Mouse (Mus musculus): Measurements from ENCODE around the gene Cpne9. TPM values are rescaled to one million over a fixed set of nuclear protein-coding genes. Genes with fewer than 3 reads are reported as not detected.

Gene Cpne9
- total RNA-seq (2014; rRNA removed) (10.3 and 23.4 TPM in 2 replicates), polyA plus RNA-seq (2015; fragmentation: Nextera tagmentation; extraction: Ambion mirVana) (7.9 and 9.1 TPM in 2 replicates)

DNA sequence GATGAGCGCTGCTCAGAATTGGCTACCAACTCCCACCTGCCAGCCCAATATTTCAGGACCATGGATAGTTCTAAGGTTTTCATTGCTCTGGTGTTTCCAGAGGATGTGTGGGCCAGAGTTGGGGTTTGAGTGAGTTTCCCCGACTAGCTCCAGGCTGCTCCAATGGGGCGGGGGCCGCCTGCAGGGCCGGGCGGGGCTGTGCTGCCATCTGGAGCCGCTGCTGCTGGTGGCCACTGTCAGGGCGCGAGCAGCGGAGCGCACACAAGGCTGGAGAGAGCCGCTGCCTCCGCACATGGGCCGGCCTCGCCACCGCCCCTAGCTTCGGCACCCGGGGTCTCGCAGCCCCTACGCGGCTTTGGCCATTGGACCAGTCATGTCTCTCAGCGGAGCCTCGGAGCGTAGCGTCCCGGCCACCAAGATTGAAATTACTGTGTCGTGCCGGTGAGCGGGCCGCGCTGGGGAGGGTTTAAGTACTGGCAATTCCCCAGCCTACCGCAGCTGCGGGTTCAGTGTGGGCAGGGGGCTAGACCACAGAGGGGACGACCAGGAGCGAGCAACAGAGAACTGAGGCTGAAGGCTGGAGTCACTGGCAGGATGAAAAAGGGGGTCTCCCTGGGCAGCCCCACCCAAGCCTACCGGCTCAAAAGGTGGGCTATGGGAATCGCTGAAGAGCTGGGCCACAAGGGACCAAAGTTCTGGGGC is at the start of gene Cpne9:
TSS of gene Cpne9 (plus strand) at position 207 of the 702 bp plus-strand sequence.
- Histone ChIP-seq H3K27me3 (ENCODE audit: insufficient read depth, low read length) (peaks cover 15% of the 10 kb centered on the region), H3K27ac (ENCODE audit: low read depth, low read length) (no peak within 1 kb of the TSS), H3K36me3 (ENCODE audit: insufficient read depth, low read length) (peaks cover 28% of the 10 kb centered on the region), H3K4me1 (ENCODE audit: insufficient read depth, low read length) (peaks cover 8% of the 10 kb centered on the region; the same call in 1 of the 2 replicates), H3K9ac (replicated peaks; ENCODE audit: low read length, poor library complexity, severe bottlenecking) (peak within 1 kb of the TSS; percentile 54), H3K4me3 (ENCODE audit: low read depth, low read length) (peak within 1 kb of the TSS; percentile 38), H3K4me2 (ENCODE audit: low read depth, low read length, poor library complexity, severe bottlenecking) (peak within 1 kb of the TSS; percentile 82), H3K9me3 (ENCODE audit: low read length) (no peaks in the 10 kb centered on the region)
- ATAC-seq (ENCODE audit: low FRiP score) (peak; percentile 41; the same call in 1 of the 2 replicates), DNase-seq (ENCODE audit: low spot score) (peak; percentile 48)
- WGBS: 2% methylated on average over 32 of the region's 37 CpGs
- peak; percentile 36 for TF ChIP-seq CTCF (IDR thresholded peaks at IDR 0.05)

DNA sequence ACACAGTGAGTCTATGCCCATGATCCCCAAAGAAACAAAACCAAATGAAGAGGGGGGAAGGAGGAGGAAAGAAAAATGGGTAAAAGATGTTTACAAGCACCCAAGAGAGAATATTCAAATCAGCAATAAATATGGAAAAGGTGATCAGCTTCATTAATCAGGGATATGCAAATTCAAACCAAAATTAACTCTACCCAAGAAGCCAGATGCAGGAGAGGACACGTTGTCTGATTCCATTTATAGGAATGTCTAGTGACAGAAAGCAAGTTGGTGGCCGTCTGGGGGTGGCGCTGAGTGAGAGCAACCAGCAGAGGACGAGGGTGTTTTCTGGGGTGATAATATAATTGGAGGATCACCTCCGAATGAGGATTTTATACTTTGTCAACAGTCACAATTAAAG is 47.0 kb upstream of the Cpne9 start:
- Histone ChIP-seq H3K4me2 (ENCODE audit: low read depth, low read length, poor library complexity, severe bottlenecking) (no peak overlapping the region), H3K27me3 (ENCODE audit: insufficient read depth, low read length) (no peaks in the 10 kb centered on the region), H3K4me1 (ENCODE audit: insufficient read depth, low read length) (0 out of 2 replicates have a peak, but pooled peaks cover 4% of the 10 kb centered on the region), H3K9me3 (ENCODE audit: low read length) (no peaks in the 10 kb centered on the region), H3K9ac (replicated peaks; ENCODE audit: low read length, poor library complexity, severe bottlenecking) (no peak overlapping the region), H3K36me3 (ENCODE audit: insufficient read depth, low read length) (no peaks in the 10 kb centered on the region), H3K4me3 (ENCODE audit: low read depth, low read length) (no peak overlapping the region), H3K27ac (ENCODE audit: low read depth, low read length) (no peak overlapping the region)
- TF ChIP-seq CTCF (IDR thresholded peaks at IDR 0.05): no peak
- 72% methylated on average over 5 of the region's 5 CpGs for WGBS
- no peak for ATAC-seq (ENCODE audit: low FRiP score)
- DNase-seq (ENCODE audit: low spot score): no peak

DNA sequence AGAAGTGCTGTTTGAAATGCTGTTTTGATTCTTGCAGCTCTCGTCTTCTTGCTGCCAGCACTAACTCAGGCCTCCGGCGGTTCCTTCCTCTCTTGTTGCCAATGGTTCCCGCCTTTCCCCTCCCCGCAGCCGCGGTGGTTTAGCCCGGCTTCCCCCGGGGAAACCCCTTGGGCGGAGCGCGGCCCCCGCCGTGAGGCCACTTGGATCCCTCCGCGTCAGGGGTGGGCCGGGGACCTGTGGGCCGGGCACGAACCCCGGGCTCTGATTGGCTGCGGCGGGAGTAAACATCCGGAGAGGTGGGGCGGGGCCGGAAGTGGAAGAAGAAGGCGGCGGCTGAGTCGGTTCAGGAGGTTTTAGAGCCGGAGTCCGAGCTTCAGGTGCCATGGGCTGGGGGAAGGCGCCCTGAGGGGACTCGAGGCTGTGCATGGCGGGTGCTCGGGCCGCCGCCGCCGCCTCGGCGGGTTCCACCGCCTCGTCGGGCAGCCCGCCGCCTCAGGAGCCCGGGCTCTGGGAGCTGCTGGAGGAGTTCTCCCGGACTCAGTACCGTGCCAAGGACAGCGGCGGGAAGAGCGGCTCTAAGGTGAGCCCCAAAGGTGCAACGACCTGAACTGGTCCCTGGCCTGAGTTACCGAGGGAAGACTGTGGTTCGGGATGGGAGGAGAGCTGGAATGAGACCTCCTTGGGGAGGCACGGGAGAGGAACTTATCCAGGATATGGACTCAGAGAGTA is 44.4 kb upstream of the Cpne9 start, which contains the start of gene Mtmr14:
TSS of gene Mtmr14 (plus strand) at position 302 of the 729 bp plus-strand sequence.
- TF ChIP-seq CTCF (IDR thresholded peaks at IDR 0.05): no peak
- 0 out of 2 replicates have a peak within 1 kb of the TSS, but pooled peaks have one; percentile 39 for H3K27ac ChIP-seq (ENCODE audit: low read depth, low read length)
- H3K4me2 ChIP-seq (ENCODE audit: low read depth, low read length, poor library complexity, severe bottlenecking): peak within 1 kb of the TSS; percentile 91
- peak; percentile 99 for ATAC-seq (ENCODE audit: low FRiP score)
- peak within 1 kb of the TSS; percentile 75 for H3K4me3 ChIP-seq (ENCODE audit: low read depth, low read length)
- H3K27me3 ChIP-seq (ENCODE audit: insufficient read depth, low read length): no peaks in the 10 kb centered on the region
- H3K36me3 ChIP-seq (ENCODE audit: insufficient read depth, low read length): 0 out of 2 replicates have a peak, but pooled peaks cover 4% of the 10 kb centered on the region
- 0 out of 2 replicates have a peak, but pooled peaks cover 4% of the 10 kb centered on the region for H3K4me1 ChIP-seq (ENCODE audit: insufficient read depth, low read length)
- WGBS: 1% methylated on average over 51 of the region's 55 CpGs
- peak; percentile 97 for DNase-seq (ENCODE audit: low spot score)
- H3K9me3 ChIP-seq (ENCODE audit: low read length): no peaks in the 10 kb centered on the region
- peak within 1 kb of the TSS; percentile 61 for H3K9ac ChIP-seq (replicated peaks; ENCODE audit: low read length, poor library complexity, severe bottlenecking)

DNA sequence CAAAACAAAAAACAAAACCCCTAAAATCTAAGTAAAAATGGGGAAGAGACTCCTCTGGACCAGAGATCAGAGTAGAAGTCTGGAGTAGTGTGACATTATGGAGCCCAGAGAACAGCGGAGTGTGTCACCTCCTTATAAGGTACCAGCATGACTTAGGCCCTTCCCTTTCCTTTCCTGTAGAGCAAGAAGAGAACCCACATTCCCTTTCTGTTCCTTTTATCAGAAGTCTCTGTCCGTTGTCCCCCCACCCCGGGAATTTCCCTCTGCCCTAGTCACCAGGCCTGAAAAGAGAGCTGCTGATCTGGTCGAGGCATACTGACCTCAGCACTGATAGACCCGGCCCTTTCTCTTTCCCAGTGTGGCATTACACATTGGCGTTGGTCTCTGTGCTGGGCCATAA is 43.7 kb upstream of the Cpne9 start:
- ATAC-seq (ENCODE audit: low FRiP score) (no peak), DNase-seq (ENCODE audit: low spot score) (no peak)
- Histone ChIP-seq H3K4me1 (ENCODE audit: insufficient read depth, low read length) (0 out of 2 replicates have a peak, but pooled peaks cover 4% of the 10 kb centered on the region), H3K9ac (replicated peaks; ENCODE audit: low read length, poor library complexity, severe bottlenecking) (peak overlapping the region; percentile 61), H3K27ac (ENCODE audit: low read depth, low read length) (no peak overlapping the region), H3K27me3 (ENCODE audit: insufficient read depth, low read length) (no peaks in the 10 kb centered on the region), H3K36me3 (ENCODE audit: insufficient read depth, low read length) (0 out of 2 replicates have a peak, but pooled peaks cover 4% of the 10 kb centered on the region), H3K4me2 (ENCODE audit: low read depth, low read length, poor library complexity, severe bottlenecking) (peak overlapping the region; percentile 91), H3K9me3 (ENCODE audit: low read length) (no peaks in the 10 kb centered on the region), H3K4me3 (ENCODE audit: low read depth, low read length) (peak overlapping the region; percentile 75)
- 43% methylated on average over 6 of the region's 6 CpGs for WGBS
- no peak for TF ChIP-seq CTCF (IDR thresholded peaks at IDR 0.05)

DNA sequence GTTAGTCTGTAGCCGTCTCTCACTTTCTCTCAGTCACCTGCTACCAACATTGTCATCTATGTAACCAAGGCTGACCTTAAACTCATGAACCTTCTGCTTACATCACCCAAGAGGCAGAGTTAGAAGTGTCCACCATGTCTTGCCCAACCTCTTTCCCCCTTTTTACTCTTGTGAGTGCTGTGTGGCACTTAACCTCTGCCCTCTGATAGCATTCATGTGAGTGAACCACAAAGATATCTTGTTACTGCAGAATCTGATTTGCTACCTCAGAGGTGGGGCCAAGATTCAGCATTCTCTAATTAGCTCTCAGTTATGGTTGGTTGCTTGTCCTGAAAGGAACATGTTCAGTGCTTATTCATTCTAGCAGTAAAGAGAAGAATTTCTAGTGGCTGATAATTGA is 39.4 kb upstream of the Cpne9 start:
- Histone ChIP-seq H3K4me3 (ENCODE audit: low read depth, low read length) (no peak overlapping the region), H3K4me2 (ENCODE audit: low read depth, low read length, poor library complexity, severe bottlenecking) (no peak overlapping the region), H3K36me3 (ENCODE audit: insufficient read depth, low read length) (peaks cover 10% of the 10 kb centered on the region; the same call in 1 of the 2 replicates), H3K27ac (ENCODE audit: low read depth, low read length) (no peak overlapping the region), H3K4me1 (ENCODE audit: insufficient read depth, low read length) (0 out of 2 replicates have a peak, but pooled peaks cover 4% of the 10 kb centered on the region), H3K9ac (replicated peaks; ENCODE audit: low read length, poor library complexity, severe bottlenecking) (no peak overlapping the region), H3K27me3 (ENCODE audit: insufficient read depth, low read length) (no peaks in the 10 kb centered on the region), H3K9me3 (ENCODE audit: low read length) (no peaks in the 10 kb centered on the region)
- DNase-seq (ENCODE audit: low spot score) (no peak), ATAC-seq (ENCODE audit: low FRiP score) (no peak)
- no peak for TF ChIP-seq CTCF (IDR thresholded peaks at IDR 0.05)
- whole genome bisulfite sequencing: 80% methylated on average over 1 of the region's 1 CpGs
